Mouse (Mus musculus): ENCODE measurements around the gene Banp. TPM values are rescaled to one million over a fixed set of nuclear protein-coding genes. Genes with fewer than 3 reads are reported as not detected.

Banp gene
- polyA plus RNA-seq, 1 experiment from 2014 or later: 53.0 TPM

DNA sequence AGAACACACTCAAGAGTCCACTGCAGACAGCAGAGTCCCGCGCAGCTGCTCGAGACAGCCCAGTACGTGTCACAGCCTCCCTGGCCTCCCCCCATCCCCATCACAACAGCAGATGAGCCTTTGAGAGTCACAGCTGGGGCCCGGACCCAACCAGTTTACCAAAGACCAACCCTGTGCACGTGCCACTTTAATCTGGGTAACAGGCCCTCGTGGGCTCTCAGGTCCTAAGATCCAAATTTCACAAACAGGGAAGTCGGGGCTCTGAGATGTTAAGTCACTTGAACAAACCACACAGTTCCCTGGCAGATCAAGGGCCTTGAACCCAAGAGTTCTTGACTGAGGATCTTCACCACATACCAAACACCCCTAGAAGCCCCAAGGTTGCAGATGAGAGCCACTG, 28.0 kb upstream of the Banp start:
- Histone ChIP-seq H3K9me3 (ENCODE audit: control insufficient read depth, low read length) (no peaks in the 10 kb centered on the region), H3K36me3 (ENCODE audit: control insufficient read depth, insufficient read depth, low read length) (no peaks in the 10 kb centered on the region), H3K27ac (ENCODE audit: low read length) (peak overlapping the region; percentile 86), H3K27me3 (ENCODE audit: control insufficient read depth, insufficient read depth, low read depth, low read length) (no peaks in the 10 kb centered on the region), H3K4me1 (replicated peaks; ENCODE audit: control insufficient read depth, insufficient read depth, low read length) (peaks cover 14% of the 10 kb centered on the region), H3K4me3 (ENCODE audit: low read length) (no peak overlapping the region), H3K4me2 (ENCODE audit: low read depth, low read length) (0 out of 2 replicates have a peak overlapping the region, but pooled peaks have one; percentile 16), H3K9ac (ENCODE audit: low read length) (peak overlapping the region; percentile 35)
- ATAC-seq (ENCODE audit: low read depth): peak; percentile 39
- WGBS: 37% methylated on average over 8 of the region's 8 CpGs

DNA sequence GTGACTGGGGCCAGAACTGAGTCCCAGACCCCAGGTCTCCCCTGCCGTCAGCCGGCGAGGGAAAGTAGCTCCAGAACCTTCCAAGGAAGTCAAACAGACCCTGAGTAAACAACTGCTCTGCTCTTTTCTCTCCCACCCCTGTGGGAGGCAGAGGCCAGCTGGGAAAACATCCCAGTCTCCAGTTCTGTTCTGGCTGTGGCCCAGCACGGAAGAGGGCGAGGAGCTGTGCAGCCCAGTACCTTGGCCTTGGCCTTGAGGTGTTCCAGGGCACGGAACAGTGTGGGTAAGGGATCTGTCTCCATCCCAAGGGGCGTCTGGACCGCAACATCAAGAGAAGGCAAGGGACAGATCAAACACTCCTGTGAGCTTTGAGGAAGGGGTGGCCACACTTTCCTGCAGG, 27.4 kb upstream of the Banp start:
- Histone ChIP-seq H3K36me3 (ENCODE audit: control insufficient read depth, insufficient read depth, low read length) (no peaks in the 10 kb centered on the region), H3K4me2 (ENCODE audit: low read depth, low read length) (0 out of 2 replicates have a peak overlapping the region, but pooled peaks have one; percentile 16), H3K27me3 (ENCODE audit: control insufficient read depth, insufficient read depth, low read depth, low read length) (no peaks in the 10 kb centered on the region), H3K27ac (ENCODE audit: low read length) (peak overlapping the region; percentile 86), H3K9ac (ENCODE audit: low read length) (peak overlapping the region; percentile 35), H3K4me1 (replicated peaks; ENCODE audit: control insufficient read depth, insufficient read depth, low read length) (peaks cover 14% of the 10 kb centered on the region), H3K4me3 (ENCODE audit: low read length) (no peak overlapping the region), H3K9me3 (ENCODE audit: control insufficient read depth, low read length) (no peaks in the 10 kb centered on the region)
- WGBS: 8% methylated on average over 8 of the region's 8 CpGs
- peak; percentile 83 for ATAC-seq (ENCODE audit: low read depth)

DNA sequence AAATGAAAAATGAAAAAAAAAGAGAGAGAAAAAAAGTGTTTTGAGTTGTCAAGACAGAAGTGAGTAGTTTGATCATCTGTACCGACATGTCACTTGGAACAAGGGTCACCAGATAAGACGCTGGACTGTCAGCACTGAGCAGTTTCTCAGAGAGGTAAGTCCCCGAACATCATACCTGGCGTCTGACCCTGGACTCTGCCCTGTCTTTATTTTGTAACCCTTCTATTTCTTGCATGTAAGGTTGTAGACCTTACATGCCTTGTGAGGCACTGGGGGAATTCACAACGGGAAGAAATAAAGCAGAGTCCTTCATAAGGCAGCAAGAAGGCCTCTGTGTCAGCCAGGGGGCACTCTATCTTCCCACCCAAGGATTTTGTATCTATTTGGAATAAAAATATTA, 24.9 kb upstream of the Banp start:
- Histone ChIP-seq H3K27me3 (ENCODE audit: control insufficient read depth, insufficient read depth, low read depth, low read length) (no peaks in the 10 kb centered on the region), H3K4me3 (ENCODE audit: low read length) (no peak overlapping the region), H3K36me3 (ENCODE audit: control insufficient read depth, insufficient read depth, low read length) (no peaks in the 10 kb centered on the region), H3K27ac (ENCODE audit: low read length) (no peak overlapping the region), H3K4me2 (ENCODE audit: low read depth, low read length) (no peak overlapping the region), H3K9ac (ENCODE audit: low read length) (no peak overlapping the region), H3K4me1 (replicated peaks; ENCODE audit: control insufficient read depth, insufficient read depth, low read length) (peaks cover 14% of the 10 kb centered on the region), H3K9me3 (ENCODE audit: control insufficient read depth, low read length) (no peaks in the 10 kb centered on the region)
- no peak for ATAC-seq (ENCODE audit: low read depth)
- WGBS: 75% methylated on average over 5 of the region's 5 CpGs

DNA sequence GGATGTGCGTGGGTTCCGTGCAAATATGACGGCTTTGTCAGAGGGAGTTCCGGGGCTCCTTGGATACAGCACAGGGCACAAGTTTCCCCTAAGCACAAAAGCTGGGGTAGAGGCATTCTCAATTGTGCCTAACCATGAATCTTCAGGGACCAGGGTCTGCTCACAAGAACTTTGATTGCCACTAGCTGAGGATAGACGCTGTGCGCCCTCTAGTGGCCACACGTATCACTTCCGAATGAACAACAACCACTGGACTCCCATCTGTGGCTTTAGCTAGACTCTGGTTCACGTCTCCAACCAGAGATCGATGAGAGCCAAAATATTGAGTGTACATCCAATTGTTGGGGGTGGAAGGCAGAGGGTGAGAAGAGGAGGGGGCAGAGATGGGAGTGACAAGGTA, 23.9 kb upstream of the Banp start:
- Histone ChIP-seq H3K27me3 (ENCODE audit: control insufficient read depth, insufficient read depth, low read depth, low read length) (no peaks in the 10 kb centered on the region), H3K9ac (ENCODE audit: low read length) (no peak overlapping the region), H3K4me1 (replicated peaks; ENCODE audit: control insufficient read depth, insufficient read depth, low read length) (peaks cover 14% of the 10 kb centered on the region), H3K27ac (ENCODE audit: low read length) (no peak overlapping the region), H3K36me3 (ENCODE audit: control insufficient read depth, insufficient read depth, low read length) (no peaks in the 10 kb centered on the region), H3K4me2 (ENCODE audit: low read depth, low read length) (no peak overlapping the region), H3K9me3 (ENCODE audit: control insufficient read depth, low read length) (no peaks in the 10 kb centered on the region), H3K4me3 (ENCODE audit: low read length) (no peak overlapping the region)
- 24% methylated on average over 10 of the region's 10 CpGs for WGBS
- ATAC-seq (ENCODE audit: low read depth): peak; percentile 32; the same call in 1 of the 2 replicates

DNA sequence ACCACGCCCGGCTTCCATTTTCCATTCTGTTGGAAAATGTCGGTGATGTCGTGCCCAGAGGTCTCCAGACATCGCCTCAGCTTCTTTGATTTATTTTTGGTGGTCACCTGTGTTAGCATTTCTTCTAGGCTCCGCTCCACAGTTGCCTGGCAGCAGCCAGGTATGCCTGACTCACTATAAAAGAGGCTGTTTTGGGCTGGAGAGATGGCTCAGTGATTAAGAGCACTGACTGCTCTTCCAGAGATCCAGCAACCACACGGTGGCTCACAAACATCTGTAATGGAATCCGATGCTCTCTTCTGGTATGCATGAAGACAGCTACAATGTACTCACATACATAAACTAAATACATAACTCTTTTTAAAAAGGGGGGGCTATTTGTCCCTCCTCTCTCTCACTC, 23.3 kb upstream of the Banp start:
- no peak for ATAC-seq (ENCODE audit: low read depth)
- Histone ChIP-seq H3K4me3 (ENCODE audit: low read length) (no peak overlapping the region), H3K36me3 (ENCODE audit: control insufficient read depth, insufficient read depth, low read length) (no peaks in the 10 kb centered on the region), H3K4me2 (ENCODE audit: low read depth, low read length) (no peak overlapping the region), H3K4me1 (replicated peaks; ENCODE audit: control insufficient read depth, insufficient read depth, low read length) (peaks cover 14% of the 10 kb centered on the region), H3K9me3 (ENCODE audit: control insufficient read depth, low read length) (no peaks in the 10 kb centered on the region), H3K27ac (ENCODE audit: low read length) (no peak overlapping the region), H3K9ac (ENCODE audit: low read length) (no peak overlapping the region), H3K27me3 (ENCODE audit: control insufficient read depth, insufficient read depth, low read depth, low read length) (no peaks in the 10 kb centered on the region)
- 59% methylated on average over 8 of the region's 8 CpGs for WGBS

DNA sequence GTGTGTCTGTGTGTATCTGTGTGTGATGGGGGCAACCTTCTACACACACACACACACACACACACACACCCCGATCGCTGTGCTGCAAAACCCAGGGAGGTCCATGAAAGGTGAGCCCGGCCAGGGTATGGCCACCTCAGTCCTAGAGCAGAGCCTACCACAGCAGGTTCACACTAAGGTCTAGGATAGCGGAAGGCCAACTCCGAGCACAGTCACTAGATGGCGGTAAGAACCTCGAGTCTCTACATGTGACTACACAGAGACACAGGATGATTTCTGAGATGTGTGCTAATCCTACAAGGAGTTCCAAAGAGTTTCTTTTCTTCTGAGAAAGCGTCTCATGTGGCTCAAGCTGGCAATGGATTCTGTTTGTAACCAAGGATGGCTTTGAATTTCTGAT, 22.2 kb upstream of the Banp start:
- no peaks in the 10 kb centered on the region for H3K36me3 ChIP-seq (ENCODE audit: control insufficient read depth, insufficient read depth, low read length)
- 29% methylated on average over 8 of the region's 8 CpGs for WGBS
- H3K4me3 ChIP-seq (ENCODE audit: low read length): no peak overlapping the region
- H3K27ac ChIP-seq (ENCODE audit: low read length): no peak overlapping the region
- no peaks in the 10 kb centered on the region for H3K27me3 ChIP-seq (ENCODE audit: control insufficient read depth, insufficient read depth, low read depth, low read length)
- H3K4me1 ChIP-seq (replicated peaks; ENCODE audit: control insufficient read depth, insufficient read depth, low read length): peaks cover 3% of the 10 kb centered on the region
- no peak overlapping the region for H3K9ac ChIP-seq (ENCODE audit: low read length)
- no peak overlapping the region for H3K4me2 ChIP-seq (ENCODE audit: low read depth, low read length)
- peak; percentile 47; the same call in 1 of the 2 replicates for ATAC-seq (ENCODE audit: low read depth)
- H3K9me3 ChIP-seq (ENCODE audit: control insufficient read depth, low read length): no peaks in the 10 kb centered on the region

DNA sequence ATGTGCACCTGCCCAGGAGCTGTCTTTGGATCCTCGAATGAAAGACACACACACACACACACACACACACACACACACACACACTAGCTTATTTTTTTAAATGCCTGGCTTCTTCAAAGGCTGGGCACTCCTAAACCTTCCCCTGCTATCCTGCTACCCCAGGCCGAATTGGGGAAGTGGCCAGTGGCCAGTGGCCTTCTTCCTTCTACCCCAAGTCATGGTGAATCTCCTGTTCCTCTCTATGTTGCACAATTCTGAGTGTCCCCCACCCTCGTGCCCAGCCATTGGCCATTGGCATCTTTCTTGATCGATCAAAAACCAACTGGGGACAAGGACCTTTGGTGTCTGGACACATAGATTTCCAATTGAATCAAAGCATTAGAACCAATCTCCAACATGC, 19.5 kb upstream of the Banp start:
- H3K4me2 ChIP-seq (ENCODE audit: low read depth, low read length): no peak overlapping the region
- no peak overlapping the region for H3K4me3 ChIP-seq (ENCODE audit: low read length)
- ATAC-seq (ENCODE audit: low read depth): no peak
- H3K36me3 ChIP-seq (ENCODE audit: control insufficient read depth, insufficient read depth, low read length): no peaks in the 10 kb centered on the region
- H3K4me1 ChIP-seq (replicated peaks; ENCODE audit: control insufficient read depth, insufficient read depth, low read length): peaks cover 5% of the 10 kb centered on the region
- H3K27me3 ChIP-seq (ENCODE audit: control insufficient read depth, insufficient read depth, low read depth, low read length): no peaks in the 10 kb centered on the region
- WGBS: 76% methylated on average over 4 of the region's 4 CpGs
- H3K9me3 ChIP-seq (ENCODE audit: control insufficient read depth, low read length): no peaks in the 10 kb centered on the region
- no peak overlapping the region for H3K9ac ChIP-seq (ENCODE audit: low read length)
- H3K27ac ChIP-seq (ENCODE audit: low read length): no peak overlapping the region

DNA sequence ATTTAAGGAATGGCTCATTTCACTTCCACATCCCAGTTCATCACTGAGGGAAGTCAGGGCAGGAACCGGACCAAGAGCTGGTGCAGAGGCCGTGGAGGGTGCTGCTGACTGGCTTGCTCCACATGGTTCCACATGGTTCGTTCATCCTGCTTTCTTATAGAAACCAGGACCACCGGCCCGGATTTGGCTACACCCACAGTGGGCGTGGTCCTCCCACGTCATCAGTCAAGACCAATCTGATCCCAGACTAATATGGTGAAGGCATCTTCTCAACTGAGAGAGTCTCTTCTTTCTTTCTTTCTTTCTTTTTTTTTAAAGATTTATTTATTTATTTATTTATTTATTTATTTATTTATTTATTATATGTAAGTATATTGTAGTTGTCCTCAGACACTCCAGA, 18.0 kb upstream of the Banp start:
- no peaks in the 10 kb centered on the region for H3K36me3 ChIP-seq (ENCODE audit: control insufficient read depth, insufficient read depth, low read length)
- H3K9me3 ChIP-seq (ENCODE audit: control insufficient read depth, low read length): no peaks in the 10 kb centered on the region
- peaks cover 5% of the 10 kb centered on the region for H3K4me1 ChIP-seq (replicated peaks; ENCODE audit: control insufficient read depth, insufficient read depth, low read length)
- 73% methylated on average over 7 of the region's 7 CpGs for WGBS
- no peaks in the 10 kb centered on the region for H3K27me3 ChIP-seq (ENCODE audit: control insufficient read depth, insufficient read depth, low read depth, low read length)
- no peak overlapping the region for H3K4me3 ChIP-seq (ENCODE audit: low read length)
- no peak overlapping the region for H3K27ac ChIP-seq (ENCODE audit: low read length)
- ATAC-seq (ENCODE audit: low read depth): no peak
- H3K4me2 ChIP-seq (ENCODE audit: low read depth, low read length): no peak overlapping the region
- H3K9ac ChIP-seq (ENCODE audit: low read length): no peak overlapping the region

DNA sequence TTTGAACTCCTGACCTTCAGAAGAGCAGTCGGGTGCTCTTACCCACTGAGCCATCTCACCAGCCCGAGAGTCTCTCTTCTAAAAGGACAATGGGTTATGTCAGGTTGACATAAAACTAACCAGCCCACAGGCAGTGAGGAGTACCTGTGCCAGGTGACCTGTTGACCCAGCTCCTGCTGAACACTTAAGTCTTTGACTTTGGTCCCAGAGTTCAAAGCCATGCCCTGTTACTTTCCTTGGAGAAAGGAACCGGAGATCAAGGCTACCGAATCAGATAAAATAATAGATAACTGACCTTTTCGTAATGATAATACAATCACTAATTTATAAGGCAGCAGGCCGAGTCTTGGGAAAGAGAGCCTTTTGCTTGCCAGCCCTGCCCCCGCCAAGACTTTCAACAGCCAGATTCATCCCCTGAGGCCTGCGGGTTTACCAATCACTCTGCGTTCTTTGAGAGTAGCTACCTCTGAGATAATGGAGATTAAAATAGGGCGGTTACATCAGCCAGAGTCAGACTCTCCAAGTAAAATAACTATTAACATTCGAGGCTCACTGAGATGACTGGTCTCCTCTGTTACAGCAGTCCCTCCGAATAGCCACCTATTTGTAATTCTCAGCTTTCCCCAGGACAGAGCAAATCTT, 17.4 kb upstream of the Banp start:
- Histone ChIP-seq H3K9me3 (ENCODE audit: control insufficient read depth, low read length) (no peaks in the 10 kb centered on the region), H3K9ac (ENCODE audit: low read length) (no peak overlapping the region)
- no peak for ATAC-seq (ENCODE audit: low read depth)

More for the DNA sequence above, 17.4 kb upstream of the Banp start:
- no peak overlapping the region for H3K4me3 ChIP-seq (ENCODE audit: low read length)
- H3K4me2 ChIP-seq (ENCODE audit: low read depth, low read length): no peak overlapping the region
- H3K4me1 ChIP-seq (replicated peaks; ENCODE audit: control insufficient read depth, insufficient read depth, low read length): peaks cover 5% of the 10 kb centered on the region
- no peaks in the 10 kb centered on the region for H3K27me3 ChIP-seq (ENCODE audit: control insufficient read depth, insufficient read depth, low read depth, low read length)
- no peak overlapping the region for H3K27ac ChIP-seq (ENCODE audit: low read length)
- WGBS: 73% methylated on average over 12 of the region's 12 CpGs
- H3K36me3 ChIP-seq (ENCODE audit: control insufficient read depth, insufficient read depth, low read length): no peaks in the 10 kb centered on the region
